Mouse (Mus musculus): Measurements from ENCODE around the gene Cd300ld5.
"Not testable (repeated sequence)": the region's sequence is repeated elsewhere in the genome, so short reads cannot be mapped to it uniquely, and the experiment has no call there.

The Cd300ld5 gene

GRCm38 (mm10) chr11:115049282-115049895 is 11.8 kb upstream of the Cd300ld5 start:
- in situ Hi-C loops (cut with MboI, MseI): no loop called here

GRCm38 (mm10) chr11:115048259-115048658 is 10.7 kb upstream of the Cd300ld5 start, which contains the start of gene Cd300ld3:
Cd300ld3 (minus strand) TSS chr11:115048409.
- in situ Hi-C loops (cut with MboI, MseI): no loop called here

- in situ Hi-C loops (cut with MboI, MseI): not testable (repeated sequence)
These were observed 10.7 kb downstream of the Cd300ld5 start, which contains the start of gene Cd300ld4 for GRCm38 (mm10) chr11:115026912-115027311. Cd300ld4 (minus strand) TSS chr11:115027012.

GRCm38 (mm10) chr11:115016093-115016492 is 21.5 kb downstream of the Cd300ld5 start, which contains the start of gene Cd300ld2:
Cd300ld2 (minus strand) TSS chr11:115016193.
- in situ Hi-C loops (cut with MboI, MseI): loop anchor here (5.0 kb wide), 1 partner anchor 36 kb away; no protein-coding TSS in a partner anchor

GRCm38 (mm10) chr11:115004070-115004469 is 33.5 kb downstream of the Cd300ld5 start:
- in situ Hi-C loops (cut with MboI, MseI): no loop called here

GRCm38 (mm10) chr11:115001474-115002040 is 36.0 kb downstream of the Cd300ld5 start, which contains the start of gene Cd300c2:
Cd300c2 (minus strand) TSS chr11:115001880.
- in situ Hi-C loops (cut with MboI, MseI): no loop called here

GRCm38 (mm10) chr11:114989793-114990192 is 47.8 kb downstream of the Cd300ld5 start, which contains the start of gene Cd300ld:
Cd300ld (minus strand) TSS chr11:114989922.
- in situ Hi-C loops (cut with MboI, MseI): no loop called here

- in situ Hi-C loops (cut with MboI, MseI): no loop called here
These were observed 55.7 kb downstream of the Cd300ld5 start for GRCm38 (mm10) chr11:114981866-114982265.

Measured in regulatory T cell (primary cell).